Mouse (Mus musculus) myocyte (in vitro differentiated cells): Measurements from ENCODE around the gene Slc35e1. TPM values are rescaled to one million over a fixed set of nuclear protein-coding genes. Genes with fewer than 3 reads are reported as not detected.

Experiments
- H3K27me3 ChIP-seq: one replicate; pipeline ENCODE4 v1.6.1; 2011; ENCODE audit not compliant: control insufficient read depth, insufficient read depth, insufficient read length
- H3K36me3 ChIP-seq: one replicate; pipeline ENCODE4 v1.6.1; 2011; ENCODE audit not compliant: control insufficient read depth, insufficient read depth
- H3K4me2 ChIP-seq: one replicate; pipeline ENCODE4 v1.6.1; 2011; ENCODE audit warnings: low read depth, control low read depth
- H3K4me3 ChIP-seq: one replicate; pipeline ENCODE4 v1.5.1; 2011; ENCODE audit warnings: mild to moderate bottlenecking, control low read depth, moderate library complexity
- H3K79me2 ChIP-seq: one replicate; pipeline ENCODE4 v1.6.1; 2011; ENCODE audit not compliant: control insufficient read depth, insufficient read depth
- H3ac ChIP-seq: one replicate; pipeline ENCODE4 v1.6.1; 2011; ENCODE audit not compliant: control insufficient read depth, insufficient read length
- CEBPB ChIP-seq: IDR thresholded peaks from 2 replicates; pipeline ENCODE4 v1.6.1; 2011; ENCODE audit warnings: mild to moderate bottlenecking, moderate library complexity; ENCODE audit not compliant: poor library complexity, insufficient read depth, severe bottlenecking
- E2F4 ChIP-seq: IDR thresholded peaks from one replicate; pipeline ENCODE4 v1.6.1; 2011; ENCODE audit warnings: mild to moderate bottlenecking, control low read depth, moderate library complexity; ENCODE audit not compliant: insufficient read depth
- MAX ChIP-seq: IDR thresholded peaks from one replicate; pipeline ENCODE4 v1.6.1; 2011; ENCODE audit warnings: low read depth, mild to moderate bottlenecking, control low read depth
- MYOD1 ChIP-seq, 3 experiments: IDR thresholded peaks; one replicate each; pipeline ENCODE4 v1.6.1; 2011; ENCODE audit warnings: control low read depth in 2 of 3, low read depth in 2 of 3, mild to moderate bottlenecking in 2 of 3, moderate library complexity in 1 of 3; ENCODE audit not compliant: insufficient read length in 2 of 3, control insufficient read depth in 1 of 3
- MYOG ChIP-seq, 3 experiments: IDR thresholded peaks; one replicate each; pipeline ENCODE4 v1.6.1; 2011; ENCODE audit warnings: control low read depth in 2 of 3, low read depth in 2 of 3, mild to moderate bottlenecking in 2 of 3; ENCODE audit not compliant: insufficient read length in 2 of 3, control insufficient read depth in 1 of 3, insufficient read depth in 1 of 3
- POLR2A ChIP-seq: IDR thresholded peaks from one replicate; pipeline ENCODE4 v1.6.1; 2011; ENCODE audit warnings: low read depth, mild to moderate bottlenecking, control low read depth, moderate library complexity; ENCODE audit not compliant: insufficient read length
- POLR2AphosphoS2 ChIP-seq: IDR thresholded peaks from one replicate; pipeline ENCODE4 v1.6.1; 2011; ENCODE audit warnings: low read depth, control low read depth; ENCODE audit not compliant: insufficient read length
- REST ChIP-seq: IDR thresholded peaks from one replicate; pipeline ENCODE4 v1.6.1; 2011; ENCODE audit warnings: mild to moderate bottlenecking, control low read depth, moderate library complexity; ENCODE audit not compliant: insufficient read depth, insufficient read length
- SRF ChIP-seq: IDR thresholded peaks from one replicate; pipeline ENCODE4 v1.6.1; 2011; ENCODE audit warnings: low read depth; ENCODE audit not compliant: control insufficient read depth, insufficient read length
- TCF12 ChIP-seq: IDR thresholded peaks from one replicate; pipeline ENCODE4 v1.6.1; 2011; ENCODE audit warnings: mild to moderate bottlenecking, control low read depth; ENCODE audit not compliant: poor library complexity, insufficient read depth, severe bottlenecking
- TCF3 ChIP-seq: IDR thresholded peaks from one replicate; pipeline ENCODE4 v1.6.1; 2011; ENCODE audit warnings: low read depth, control low read depth; ENCODE audit not compliant: insufficient read length
- USF1 ChIP-seq: IDR thresholded peaks from one replicate; pipeline ENCODE4 v1.6.1; 2011; ENCODE audit warnings: low read depth, mild to moderate bottlenecking, control low read depth, moderate library complexity
- polyA plus RNA-seq: library from polyadenylated mRNA; unstranded; fragments of >200 nt; fragmentation: generic; extraction: Trizol; gene quantifications from one replicate; pipeline ENCODE4 v1.2.1, GENCODE M21; 2012; ENCODE audit warnings: missing spikeins

Gene Slc35e1
- polyA plus RNA-seq, 1 experiment = 25.9 TPM

- no peak overlapping the region for H3K4me2 ChIP-seq
- H3K36me3 ChIP-seq = peaks cover 12% of the 10 kb centered on the region
- peak; percentile 68 for TF ChIP-seq TCF12
- peak; percentile 27 to 94 (median 94) for TF ChIP-seq MYOD1 (IDR thresholded peaks at IDR 0.05; ENCODE audit: control insufficient read depth in 1 of 3, insufficient read length in 2 of 3, low read depth in 2 of 3)
- TF ChIP-seq MAX = no peak
- TF ChIP-seq USF1 = no peak
- no peak for TF ChIP-seq POLR2AphosphoS2
- TF ChIP-seq MYOG (IDR thresholded peaks at IDR 0.05; ENCODE audit: control insufficient read depth in 1 of 3, insufficient read depth in 1 of 3, insufficient read length in 2 of 3, low read depth in 2 of 3) = peak; percentile 84 to 99 (median 91)
- TF ChIP-seq REST = no peak
- TF ChIP-seq SRF = peak; percentile 86
- TF ChIP-seq CEBPB = no peak
- TF ChIP-seq E2F4 = no peak
- peak; percentile 92 for TF ChIP-seq TCF3
- no peak for TF ChIP-seq POLR2A
- H3K27me3 ChIP-seq = no peaks in the 10 kb centered on the region
- H3K4me3 ChIP-seq = no peak overlapping the region
- H3ac ChIP-seq = no peak overlapping the region
- no peaks in the 10 kb centered on the region for H3K79me2 ChIP-seq
These were observed 32.4 kb downstream of the Slc35e1 start for GRCm38 (mm10) chr8:72459881-72460533.

- peak; percentile 51 for TF ChIP-seq POLR2AphosphoS2
- peak in 1 of 3 experiments; percentile 36 for TF ChIP-seq MYOG (IDR thresholded peaks at IDR 0.05; ENCODE audit: control insufficient read depth in 1 of 3, insufficient read depth in 1 of 3, insufficient read length in 2 of 3, low read depth in 2 of 3)
- no peak for TF ChIP-seq TCF3
- Histone ChIP-seq H3K4me2 (no peak overlapping the region), H3K27me3 (no peaks in the 10 kb centered on the region), H3K36me3 (peaks cover 4% of the 10 kb centered on the region), H3ac (no peak overlapping the region), H3K79me2 (no peaks in the 10 kb centered on the region), H3K4me3 (no peak overlapping the region)
These were observed 34.0 kb downstream of the Slc35e1 start for GRCm38 (mm10) chr8:72458457-72458856.

GRCm38 (mm10) chr8:72457806-72458205 lies 34.6 kb downstream of the Slc35e1 start:
- no peak for TF ChIP-seq POLR2AphosphoS2
- TF ChIP-seq MYOG (IDR thresholded peaks at IDR 0.05; ENCODE audit: control insufficient read depth in 1 of 3, insufficient read depth in 1 of 3, insufficient read length in 2 of 3, low read depth in 2 of 3) = peak in 2 of 3 experiments; percentile 74 to 81
- no peak for TF ChIP-seq USF1
- no peak for TF ChIP-seq E2F4
- TF ChIP-seq MYOD1 (IDR thresholded peaks at IDR 0.05; ENCODE audit: control insufficient read depth in 1 of 3, insufficient read length in 2 of 3, low read depth in 2 of 3) = peak in 2 of 3 experiments; percentile 35 to 62
- no peak for TF ChIP-seq SRF
- TF ChIP-seq TCF3 = peak; percentile 19
- TF ChIP-seq TCF12 = no peak
- no peak for TF ChIP-seq REST
- TF ChIP-seq MAX = no peak
- TF ChIP-seq POLR2A = no peak
- TF ChIP-seq CEBPB = no peak
- Histone ChIP-seq H3K79me2 (no peaks in the 10 kb centered on the region), H3K4me3 (no peak overlapping the region), H3ac (no peak overlapping the region), H3K4me2 (no peak overlapping the region), H3K27me3 (no peaks in the 10 kb centered on the region), H3K36me3 (peaks cover 4% of the 10 kb centered on the region)

GRCm38 (mm10) chr8:72455317-72455716 lies 37.1 kb downstream of the Slc35e1 start:
- Histone ChIP-seq H3K4me2 (no peak overlapping the region), H3ac (no peak overlapping the region), H3K4me3 (no peak overlapping the region), H3K79me2 (no peaks in the 10 kb centered on the region), H3K36me3 (peaks cover 4% of the 10 kb centered on the region), H3K27me3 (no peaks in the 10 kb centered on the region)
- TF ChIP-seq SRF (no peak), TCF3 (no peak), E2F4 (no peak), TCF12 (no peak), CEBPB (no peak), MYOD1 (IDR thresholded peaks at IDR 0.05; ENCODE audit: control insufficient read depth in 1 of 3, insufficient read length in 2 of 3, low read depth in 2 of 3) (peak in 1 of 3 experiments; percentile 51), REST (no peak), POLR2A (no peak), USF1 (no peak), MAX (no peak), POLR2AphosphoS2 (no peak), MYOG (IDR thresholded peaks at IDR 0.05; ENCODE audit: control insufficient read depth in 1 of 3, insufficient read depth in 1 of 3, insufficient read length in 2 of 3, low read depth in 2 of 3) (peak in 1 of 3 experiments; percentile 55)

GRCm38 (mm10) chr8:72453904-72454303 lies 38.5 kb downstream of the Slc35e1 start:
- TF ChIP-seq MAX (no peak), REST (no peak), USF1 (no peak), POLR2AphosphoS2 (no peak), MYOD1 (IDR thresholded peaks at IDR 0.05; ENCODE audit: control insufficient read depth in 1 of 3, insufficient read length in 2 of 3, low read depth in 2 of 3) (no peak), SRF (no peak)
- H3ac ChIP-seq = no peak overlapping the region

More at GRCm38 (mm10) chr8:72453904-72454303, 38.5 kb downstream of the Slc35e1 start:
- H3K4me3 ChIP-seq = no peak overlapping the region
- H3K36me3 ChIP-seq = peaks cover 7% of the 10 kb centered on the region
- H3K27me3 ChIP-seq = no peaks in the 10 kb centered on the region
- H3K4me2 ChIP-seq = no peak overlapping the region
- no peaks in the 10 kb centered on the region for H3K79me2 ChIP-seq
